Mouse (Mus musculus): ENCODE measurements at regions not wholly inside any gene's neighbourhood (a gene's known extent, or its start where the extent isn't known, plus 50 kb on each side); places are given as distances from the start of the nearest gene placed in this dataset.

DNA sequence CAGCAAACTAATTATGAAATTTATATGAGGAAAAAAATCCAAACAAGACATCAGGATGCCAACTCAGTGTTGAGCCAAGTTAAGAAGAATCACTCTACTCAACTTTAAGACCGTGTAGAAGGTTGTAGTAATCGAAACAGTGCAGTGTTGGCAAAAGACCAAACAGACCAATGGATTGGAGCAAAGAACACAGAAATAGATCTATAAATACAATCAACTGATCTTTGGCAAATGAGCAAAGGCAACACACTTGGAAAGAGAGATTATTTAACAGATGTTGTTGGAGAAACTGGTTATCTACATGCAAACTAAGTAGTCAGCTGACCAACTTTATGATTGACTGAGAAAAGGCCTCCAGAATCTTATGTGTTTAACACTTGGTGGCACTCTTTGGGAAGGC is 229.4 kb upstream of the Pik3r1 start:
- TF ChIP-seq CTCF (IDR thresholded peaks at IDR 0.05; ENCODE audit: borderline replicate concordance, control insufficient read depth, extremely low read depth, insufficient read depth, low read length, poor library complexity) (no peak), POLR2A (IDR thresholded peaks at IDR 0.05; ENCODE audit: control insufficient read depth, extremely low read depth, insufficient read depth, low read length, poor library complexity) (no peak)
